Mouse (Mus musculus): ENCODE data around the gene Mitf. TPM values are rescaled to one million over a fixed set of nuclear protein-coding genes. Genes with fewer than 3 reads are reported as not detected.

Gene Mitf
- total RNA-seq, 2 experiments from 2014 or later: 52.5 to 56.7 TPM

GRCm38 (mm10) chr6:97881935-97882334, 75.1 kb downstream of the Mitf start:
- DNase-seq: peak; percentile 74 to 81

GRCm38 (mm10) chr6:97882931-97883330, 76.1 kb downstream of the Mitf start:
- DNase-seq: no peak

- DNase-seq: peak; percentile 57 to 61
These were observed 76.6 kb downstream of the Mitf start for GRCm38 (mm10) chr6:97883496-97883895.

GRCm38 (mm10) chr6:97884971-97885370, 78.1 kb downstream of the Mitf start:
- no peak for DNase-seq

- DNase-seq: no peak
These were observed 78.8 kb downstream of the Mitf start for GRCm38 (mm10) chr6:97885606-97886005.

- no peak for DNase-seq
These were observed 81.0 kb downstream of the Mitf start for GRCm38 (mm10) chr6:97887893-97888292.

- no peak for DNase-seq
These were observed 81.7 kb downstream of the Mitf start for GRCm38 (mm10) chr6:97888596-97888995.

GRCm38 (mm10) chr6:97893546-97893945, 86.7 kb downstream of the Mitf start:
- DNase-seq: no peak

GRCm38 (mm10) chr6:97897191-97897590, 90.3 kb downstream of the Mitf start:
- DNase-seq: no peak

GRCm38 (mm10) chr6:97898085-97898484, 91.2 kb downstream of the Mitf start:
- no peak for DNase-seq

- peak; percentile 57 to 60 for DNase-seq
These were observed 94.7 kb downstream of the Mitf start for GRCm38 (mm10) chr6:97901561-97901960.

- DNase-seq: no peak
These were observed 95.4 kb downstream of the Mitf start for GRCm38 (mm10) chr6:97902205-97902604.

GRCm38 (mm10) chr6:97914768-97915167, 107.9 kb downstream of the Mitf start:
- DNase-seq: no peak

GRCm38 (mm10) chr6:97916386-97916903, 109.6 kb downstream of the Mitf start:
- peak; percentile 33 to 39 for DNase-seq

- DNase-seq: peak; percentile 48 to 69
These were observed 111.2 kb downstream of the Mitf start for GRCm38 (mm10) chr6:97918051-97918450.

- DNase-seq: peak in 1 of 2 experiments; percentile 37
These were observed 111.6 kb downstream of the Mitf start for GRCm38 (mm10) chr6:97918481-97918880.

GRCm38 (mm10) chr6:97919287-97919686, 112.4 kb downstream of the Mitf start:
- DNase-seq: peak; percentile 21 to 45

GRCm38 (mm10) chr6:97921591-97921990, 114.7 kb downstream of the Mitf start:
- DNase-seq: no peak

GRCm38 (mm10) chr6:97924221-97924620, 117.4 kb downstream of the Mitf start:
- no peak for DNase-seq

GRCm38 (mm10) chr6:97929051-97929450, 122.2 kb downstream of the Mitf start:
- peak in 1 of 2 experiments; percentile 35 for DNase-seq

GRCm38 (mm10) chr6:97929466-97929865, 122.6 kb downstream of the Mitf start:
- peak; percentile 69 to 79 for DNase-seq

- DNase-seq: no peak
These were observed 130.3 kb downstream of the Mitf start for GRCm38 (mm10) chr6:97937139-97937538.

- no peak for DNase-seq
These were observed 131.2 kb downstream of the Mitf start for GRCm38 (mm10) chr6:97937897-97938614.

- no peak for DNase-seq
These were observed 134.1 kb downstream of the Mitf start for GRCm38 (mm10) chr6:97940916-97941315.

Measured in heart, adult 18-20 months (tissue).